Mouse (Mus musculus) A20 (cell line): ENCODE results near the gene Gm15737.

Source experiments
- DNase-seq: peaks from one replicate; pipeline ENCODE4 v3.0.0-alpha.2; 2011; ENCODE audit warnings: low read depth, low spot score

The Gm15737 gene

GRCm38 (mm10) chr6:92869089-92869581 lies at the start of gene Gm15737:
Gene Gm15737, plus strand, starts transcription at chr6:92869357.
- DNase-seq, result no peak

DNA sequence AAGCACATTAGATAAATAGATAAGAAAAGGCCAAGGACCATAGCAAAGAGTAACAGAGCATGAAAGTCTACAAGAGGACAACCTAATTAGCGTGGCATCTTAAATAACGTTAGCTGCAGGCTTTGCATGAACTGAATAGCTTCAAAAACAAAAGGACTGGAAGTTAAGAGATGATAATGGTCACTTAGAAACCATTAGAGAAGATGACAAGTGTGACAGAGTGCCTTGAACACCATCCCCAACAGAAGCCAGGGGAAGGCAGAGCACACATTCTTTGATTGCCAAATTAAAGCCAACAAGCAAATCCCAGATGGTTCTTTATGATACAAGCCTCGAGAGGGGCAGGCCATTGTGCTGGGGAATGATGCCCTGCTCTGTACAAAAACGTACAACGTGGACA lies 47.6 kb upstream of the Gm15737 start:
- no peak for DNase-seq

- no peak for DNase-seq
Observed at GRCm38 (mm10) chr6:92822006-92822405, 47.2 kb upstream of the Gm15737 start.

DNA sequence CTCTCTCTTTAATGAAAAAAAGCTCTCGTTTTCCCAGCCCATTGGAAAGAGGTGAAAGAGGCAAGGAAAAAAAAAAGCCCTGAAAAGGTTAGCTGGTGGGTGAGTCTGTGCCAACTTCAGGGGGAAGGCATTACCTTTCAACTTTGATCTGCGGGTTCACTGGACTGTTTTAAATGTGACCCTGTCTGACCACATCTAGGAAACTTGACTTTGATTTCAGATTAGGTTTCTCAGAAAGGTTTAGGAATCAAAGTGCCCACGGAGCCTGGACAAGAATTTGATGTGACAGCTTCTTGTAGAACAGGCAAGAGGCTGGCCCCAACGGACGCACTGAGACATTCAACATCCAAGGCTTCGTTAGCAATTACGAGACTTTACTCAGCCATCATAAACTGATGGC lies 45.2 kb upstream of the Gm15737 start:
- DNase-seq, result no peak

DNA sequence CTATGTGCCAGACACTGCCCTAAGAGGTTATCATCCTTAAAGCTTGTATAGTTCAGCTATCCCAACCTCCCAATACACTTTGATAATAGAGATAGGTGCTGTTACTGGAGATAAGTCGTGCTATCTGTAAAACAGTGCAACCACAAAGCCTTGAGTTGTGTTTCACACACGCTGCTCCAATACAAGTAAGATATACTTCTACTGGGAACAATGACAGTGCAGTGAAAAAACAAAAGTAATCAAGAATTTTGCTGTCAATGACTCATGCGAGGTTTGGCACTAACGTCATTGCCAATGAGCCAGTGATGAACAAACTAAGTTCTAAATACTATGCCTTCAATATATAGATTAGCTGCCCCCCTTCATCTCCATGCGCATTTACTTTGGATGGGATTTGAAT lies 42.6 kb upstream of the Gm15737 start:
- DNase-seq, result no peak

DNA sequence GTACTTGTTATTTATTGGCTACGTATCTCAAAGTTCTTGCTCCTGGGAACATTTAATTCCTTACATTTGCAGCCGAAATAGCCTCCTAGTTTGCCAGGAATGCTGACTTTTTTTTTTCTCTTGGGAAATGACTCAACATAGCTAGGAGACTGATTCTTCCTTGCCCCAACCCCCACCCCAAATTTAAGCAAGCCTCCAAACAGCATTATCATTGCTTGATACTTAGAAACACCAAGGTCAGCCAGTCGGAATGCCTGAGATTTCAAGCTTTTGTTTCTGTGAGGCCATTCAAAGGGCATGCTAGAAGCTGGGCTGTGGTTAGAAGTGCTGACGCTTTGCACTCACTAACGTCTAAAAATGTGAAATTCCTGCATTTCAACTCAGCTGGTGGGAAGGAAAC lies 41.8 kb upstream of the Gm15737 start:
- DNase-seq, result no peak

DNA sequence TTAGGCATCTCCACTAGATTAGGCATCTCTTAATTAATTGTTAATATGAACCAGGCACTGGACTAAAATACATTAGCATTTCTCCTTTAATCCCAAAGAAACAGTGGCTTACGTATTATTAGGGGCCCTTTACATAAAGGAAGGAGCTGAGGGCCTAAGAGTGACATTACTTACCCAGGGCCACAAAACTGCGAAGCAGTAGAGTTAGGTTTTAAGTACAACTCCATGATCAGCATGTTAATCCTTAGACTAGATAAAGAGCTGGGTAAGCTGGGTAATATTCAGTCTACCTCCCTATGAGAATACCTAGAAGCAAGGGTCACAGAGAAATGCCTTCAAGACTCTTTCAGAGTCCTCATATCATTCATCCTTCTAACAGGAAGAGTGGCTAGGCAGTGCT lies 40.0 kb upstream of the Gm15737 start:
- no peak for DNase-seq

- DNase-seq, result no peak
Observed at GRCm38 (mm10) chr6:92831106-92831505, 38.1 kb upstream of the Gm15737 start.

- no peak for DNase-seq
Observed at GRCm38 (mm10) chr6:92842000-92842399, 27.2 kb upstream of the Gm15737 start.

DNA sequence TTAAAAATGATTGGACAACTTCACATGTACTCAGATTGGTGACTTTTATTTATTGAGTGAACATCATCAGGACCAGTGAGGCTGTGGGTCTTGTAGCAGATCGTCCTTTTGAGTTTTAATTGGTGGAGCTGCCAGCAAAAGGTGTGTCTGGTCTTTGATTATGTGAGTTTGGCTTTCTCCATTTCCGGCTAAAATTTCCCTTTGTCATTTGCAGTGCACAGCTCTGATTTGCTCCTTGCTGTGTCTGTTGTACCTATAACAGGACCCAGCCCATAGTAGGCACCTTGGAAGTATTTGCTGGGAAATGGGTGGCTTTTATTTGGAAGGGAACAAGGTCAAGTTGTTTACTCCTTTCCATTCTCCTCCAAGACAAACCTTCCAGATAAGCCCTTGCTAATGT lies 25.7 kb upstream of the Gm15737 start:
- no peak for DNase-seq

DNA sequence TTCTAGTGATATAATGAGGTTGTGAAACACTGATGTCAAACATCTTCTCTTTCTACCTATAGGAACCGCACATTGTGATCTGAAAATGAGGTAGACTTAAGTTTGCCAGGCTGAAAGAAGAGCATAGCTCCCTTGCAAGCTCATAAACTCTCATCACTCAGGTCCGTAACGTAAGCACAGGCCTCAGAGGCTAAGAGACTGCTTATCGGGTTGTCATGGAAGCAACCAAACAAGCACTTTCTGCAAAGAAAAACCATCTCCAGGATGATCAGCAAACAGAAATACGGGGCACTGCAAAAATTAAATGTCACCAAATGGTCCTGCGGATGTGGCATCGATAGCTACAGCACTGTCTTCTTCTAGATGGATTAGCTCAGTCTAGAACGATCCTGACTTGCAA lies 23.3 kb upstream of the Gm15737 start:
- DNase-seq, result no peak

- no peak for DNase-seq
Observed at GRCm38 (mm10) chr6:92846614-92847013, 22.5 kb upstream of the Gm15737 start.

DNA sequence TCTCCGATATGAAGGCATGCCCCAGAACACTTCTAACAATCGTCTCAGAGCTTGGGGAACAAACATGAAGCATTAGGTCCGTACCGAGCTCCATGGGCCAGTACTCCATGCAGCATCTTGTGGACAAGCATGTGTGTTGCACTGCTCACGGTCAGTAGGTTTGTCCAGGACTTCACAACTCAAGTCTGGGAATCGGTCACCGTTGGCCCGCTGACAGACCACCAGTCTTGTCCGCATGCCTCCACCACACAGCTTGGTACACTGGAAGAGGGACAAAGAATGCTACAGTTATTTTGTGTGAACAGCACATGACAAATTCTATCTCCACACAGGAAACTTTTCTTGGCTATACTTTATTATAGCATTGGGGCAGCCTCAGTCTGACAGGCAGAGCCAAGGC lies 19.9 kb upstream of the Gm15737 start:
- DNase-seq, result no peak

- DNase-seq, result no peak
Observed at GRCm38 (mm10) chr6:92850250-92850649, 18.9 kb upstream of the Gm15737 start.

- no peak for DNase-seq
Observed at GRCm38 (mm10) chr6:92854873-92855272, 14.3 kb upstream of the Gm15737 start.

- DNase-seq, result no peak
Observed at GRCm38 (mm10) chr6:92857761-92858160, 11.4 kb upstream of the Gm15737 start.

DNA sequence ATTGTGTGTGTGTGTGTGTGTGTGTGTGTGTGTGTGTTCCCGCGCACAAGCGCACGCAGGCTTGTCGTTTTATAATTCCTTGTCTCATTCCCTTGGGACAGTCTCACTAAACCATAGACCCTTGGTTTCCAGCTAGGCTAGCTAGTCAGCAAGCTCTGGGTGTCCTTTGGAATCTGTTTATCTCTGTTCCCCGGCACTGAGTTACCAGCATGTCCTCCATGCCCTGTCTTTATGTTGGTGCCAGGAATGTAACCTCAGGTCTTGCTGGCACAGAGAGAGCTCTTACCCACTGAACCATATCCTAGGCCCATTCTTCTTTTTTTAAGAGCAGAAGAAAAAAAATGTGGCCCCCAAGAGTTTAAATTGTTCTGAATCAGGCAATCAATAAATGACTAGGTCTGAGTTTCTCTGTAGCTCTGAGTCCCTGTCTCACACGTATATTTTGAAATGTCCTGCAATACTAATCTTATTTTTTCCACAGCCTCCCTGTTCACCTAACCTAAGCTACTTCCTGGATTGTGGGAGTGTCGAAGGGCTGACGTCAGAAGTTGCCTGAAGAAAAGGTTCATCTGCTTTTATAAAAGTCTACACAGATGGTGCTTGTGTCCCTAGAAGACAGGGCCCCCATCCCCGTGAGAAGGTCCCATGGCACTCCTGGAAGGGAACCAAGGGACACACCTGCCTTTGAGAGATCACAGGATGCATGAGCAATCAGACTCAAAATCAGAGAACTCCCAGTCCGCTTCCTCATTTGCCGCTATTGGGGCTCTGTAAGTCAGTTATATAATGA lies 10.2 kb upstream of the Gm15737 start:
- DNase-seq, result no peak

GRCm38 (mm10) chr6:92860285-92860912 lies 8.8 kb upstream of the Gm15737 start:
- DNase-seq, result no peak

DNA sequence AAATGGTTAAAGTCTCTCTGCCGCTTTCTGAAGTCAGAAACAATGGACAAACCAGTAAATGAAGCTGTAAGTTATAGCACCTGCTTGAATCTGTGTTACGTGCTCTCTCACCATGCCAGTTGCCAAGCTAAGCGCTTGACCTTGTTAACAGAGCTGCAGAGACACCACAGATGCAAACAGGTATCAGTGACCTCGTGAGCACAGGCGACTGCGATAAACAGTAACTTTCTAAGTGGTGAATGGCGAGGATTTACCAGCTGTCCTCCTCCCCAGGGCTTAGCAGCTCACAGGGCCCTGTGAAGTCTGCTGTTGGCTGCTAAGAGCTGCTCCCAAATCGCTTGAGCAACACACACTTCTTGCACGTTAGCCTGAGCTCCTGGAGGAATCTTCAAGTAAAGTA lies 6.6 kb upstream of the Gm15737 start:
- no peak for DNase-seq

DNA sequence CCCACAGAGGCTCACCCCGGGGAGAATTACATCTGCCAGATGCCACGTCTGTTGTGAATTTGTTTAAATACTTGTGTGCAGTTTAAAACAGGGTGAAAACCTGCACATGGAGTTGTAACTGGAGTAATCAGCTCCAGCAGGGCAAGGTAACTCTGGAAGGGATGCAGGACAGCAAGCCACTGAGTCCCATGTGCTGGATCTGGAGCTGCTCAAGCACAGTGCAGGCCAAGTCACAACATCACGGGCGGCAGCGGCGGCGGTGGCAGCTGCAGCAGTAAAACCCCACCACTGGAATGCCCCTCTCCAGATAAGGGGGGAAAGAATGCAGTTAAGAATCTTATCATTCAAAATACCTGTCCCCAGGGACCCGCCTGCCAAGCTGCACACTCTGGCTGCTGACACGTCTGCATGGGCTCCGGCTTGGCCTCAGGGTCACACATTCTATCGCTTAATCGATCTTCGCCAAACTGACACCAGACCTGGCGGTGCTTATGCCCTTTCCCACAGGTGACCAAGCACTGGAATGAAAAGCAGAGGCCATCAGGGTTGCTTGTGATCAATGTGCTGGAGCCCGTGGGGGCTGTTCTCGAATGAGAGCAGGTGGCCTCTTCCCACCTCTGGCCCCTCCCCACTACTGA lies 544 bp downstream of the Gm15737 start:
- DNase-seq, result no peak

- no peak for DNase-seq
Observed at GRCm38 (mm10) chr6:92871813-92872212, 2.7 kb downstream of the Gm15737 start.

DNA sequence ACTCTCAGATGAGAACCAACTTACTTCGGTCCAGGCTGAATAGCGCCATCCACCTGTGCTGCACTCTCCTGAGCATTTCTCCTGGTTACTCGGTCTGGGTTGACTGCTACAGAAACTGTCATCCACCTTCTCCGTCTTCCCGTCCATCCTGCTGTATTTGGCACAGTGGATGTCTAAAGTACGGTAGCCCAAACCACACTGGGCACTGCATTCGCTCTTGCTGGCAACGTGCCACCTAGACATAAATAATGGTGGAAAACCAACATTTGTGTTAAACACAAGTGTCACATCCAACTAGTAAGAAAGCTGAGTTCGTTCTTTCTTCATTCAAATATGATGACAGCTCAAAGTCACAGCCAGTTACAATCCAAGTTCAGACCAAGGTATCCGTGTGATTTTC lies 3.6 kb downstream of the Gm15737 start:
- no peak for DNase-seq

GRCm38 (mm10) chr6:92874854-92875253 lies 5.7 kb downstream of the Gm15737 start:
- no peak for DNase-seq
